Mouse (Mus musculus): ENCODE results near the gene Gm49384. TPM values are rescaled to one million over a fixed set of nuclear protein-coding genes. Genes with fewer than 3 reads are reported as not detected.
A peak's percentile ranks its signal among the peaks of the same experiment; 100 is the strongest.

Gm49384 gene
- total RNA-seq, 4 experiments from 2014 or later: 2.3 to 4.1 (median 3.3) TPM

DNA sequence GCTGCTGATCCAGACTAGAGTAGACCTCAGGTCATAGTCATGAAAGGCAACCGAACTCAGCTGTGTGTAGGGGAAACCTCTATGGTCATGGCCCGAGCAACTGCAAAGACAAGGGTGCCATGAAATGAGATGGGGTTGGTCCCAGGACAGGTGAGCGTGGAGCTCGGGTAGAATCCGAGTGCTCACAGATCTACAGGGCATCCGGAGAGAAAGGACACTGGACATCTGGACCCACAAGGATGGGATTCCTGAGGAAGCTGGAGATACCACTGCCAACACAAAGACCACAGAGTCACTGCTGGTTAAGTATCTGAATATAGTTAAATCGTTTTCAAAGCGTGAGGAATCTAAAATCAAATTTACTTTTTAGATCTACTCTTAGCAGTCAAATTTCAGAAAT lies 3.3 kb upstream of the Gm49384 start:
- no peak for DNase-seq (ENCODE audit: low spot score)

DNA sequence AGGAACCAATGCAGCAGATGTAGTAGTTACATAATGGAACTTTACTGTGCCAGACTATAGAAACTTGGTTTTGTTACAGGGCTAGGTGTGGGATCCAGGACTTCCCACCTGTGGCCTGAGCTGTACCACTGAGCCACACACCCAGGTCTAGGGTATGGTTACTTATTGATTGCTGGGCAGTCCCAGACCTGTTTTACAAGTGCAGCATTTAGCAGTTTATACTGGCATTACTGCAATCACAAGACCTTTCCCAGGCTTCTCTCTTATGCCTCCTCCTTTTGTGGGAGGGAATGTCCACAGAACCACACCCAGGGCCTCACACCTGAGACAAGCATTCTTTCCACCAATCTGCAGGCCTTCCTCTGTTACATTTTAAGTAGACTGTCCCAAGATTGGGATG lies 5.1 kb downstream of the Gm49384 start:
- DNase-seq (ENCODE audit: low spot score): no peak

DNA sequence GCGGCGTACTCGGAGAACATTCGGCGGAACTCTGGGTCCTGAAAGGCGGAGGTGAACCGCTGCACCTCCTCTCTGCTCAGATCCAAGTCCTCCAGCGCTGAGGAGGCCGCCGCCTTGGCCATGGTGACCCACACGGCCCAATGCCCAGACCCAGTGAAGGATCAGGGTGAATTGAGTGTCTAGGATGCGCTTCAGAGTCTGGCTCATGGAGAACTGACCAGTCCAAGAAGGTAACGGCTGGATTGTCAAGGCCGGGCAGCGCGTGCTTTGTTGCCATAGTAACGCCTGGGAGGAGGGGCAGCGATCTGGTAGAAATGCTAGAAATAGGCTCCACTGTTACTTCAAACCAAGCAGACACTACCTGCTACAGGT lies 5.9 kb downstream of the Gm49384 start, which contains the start of gene Dnaaf2:
TSS of gene Dnaaf2 (minus strand) at position 266 of the 372 bp plus-strand sequence.
- peak; percentile 41 for DNase-seq (ENCODE audit: low spot score)

DNA sequence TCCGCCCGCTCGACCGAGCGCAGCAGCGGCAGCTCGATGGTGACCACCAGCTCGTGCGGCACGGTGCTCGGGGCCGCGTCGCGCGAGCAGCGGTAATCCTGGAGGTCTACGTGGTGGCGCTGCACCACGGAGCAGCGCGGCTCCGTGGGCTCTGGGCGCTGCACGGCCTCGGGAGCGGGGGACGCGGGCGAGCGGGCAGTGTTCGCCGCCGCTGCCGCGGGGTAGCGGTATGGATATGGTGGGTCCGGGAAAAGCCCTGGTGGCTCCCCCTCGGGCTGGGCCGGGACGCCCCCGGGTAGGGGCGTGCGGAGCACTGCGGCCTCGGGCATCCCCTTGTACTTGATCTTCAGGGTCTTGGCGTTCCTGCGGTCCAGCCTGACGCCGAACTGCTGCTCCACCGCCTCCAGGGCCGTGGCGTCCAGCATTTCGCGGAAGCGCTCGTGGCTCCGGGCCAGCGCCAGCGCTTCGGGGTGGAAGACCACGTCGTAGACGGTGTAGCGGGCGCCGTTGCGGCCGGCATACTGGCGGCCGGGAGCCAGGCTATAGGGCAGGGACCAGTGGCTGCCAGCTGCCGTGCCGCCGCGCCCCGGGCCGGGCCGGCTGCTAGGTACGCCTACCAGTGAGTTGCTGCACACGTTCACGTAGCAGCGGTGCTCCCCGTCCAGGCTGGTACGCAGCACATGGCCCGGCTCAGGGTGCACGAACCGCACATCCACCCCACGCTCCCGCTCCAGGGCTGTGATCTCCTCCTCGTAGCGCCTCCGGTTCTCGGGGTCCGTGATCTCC lies 6.5 kb downstream of the Gm49384 start:
- peak; percentile 50 for DNase-seq (ENCODE audit: low spot score)

DNA sequence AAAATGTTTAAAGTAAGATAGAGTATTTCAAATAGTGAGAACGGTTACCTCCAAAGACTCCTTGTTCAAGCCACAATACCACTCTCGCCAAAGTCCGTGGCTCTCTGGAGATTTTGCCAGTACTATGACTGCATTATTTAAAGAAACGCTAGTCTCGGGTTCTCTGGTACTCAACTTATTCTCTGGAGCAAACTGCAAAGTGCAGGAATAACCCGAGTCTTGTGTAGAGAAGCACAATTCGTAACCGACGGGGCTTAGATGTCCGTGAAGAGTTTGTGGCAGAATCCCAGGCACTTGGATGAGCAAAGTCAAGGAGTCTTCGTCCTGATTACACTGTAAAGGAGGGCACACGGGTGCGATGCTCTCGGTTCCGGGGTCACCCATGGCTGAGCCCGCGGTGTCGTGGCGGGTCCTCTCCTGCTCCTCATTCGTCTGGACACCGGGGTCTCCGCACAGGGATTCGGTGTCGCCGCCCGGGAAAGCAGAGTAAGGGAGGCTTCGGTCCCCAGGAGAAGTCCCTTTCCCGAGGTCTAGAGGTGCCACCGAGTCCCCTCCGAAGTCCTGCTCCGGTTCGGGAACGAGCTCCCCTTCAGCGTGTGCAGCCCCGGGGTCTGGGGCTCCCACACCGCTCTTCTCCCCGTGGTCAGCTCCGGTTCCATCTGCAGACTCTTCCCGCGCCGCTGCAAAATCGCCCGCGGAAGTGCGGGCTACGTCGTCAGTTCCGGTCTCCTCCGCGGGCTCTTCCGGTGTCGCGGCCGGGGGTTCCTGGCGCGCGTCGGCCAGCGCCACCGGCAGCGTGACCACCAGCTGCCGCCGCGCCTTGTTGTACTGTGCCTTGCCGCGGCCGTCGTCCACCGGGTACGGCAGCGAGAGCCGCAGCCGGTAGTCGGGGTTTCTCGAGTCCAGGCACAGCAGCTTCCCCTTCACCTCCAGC lies 7.4 kb downstream of the Gm49384 start, which contains the start of gene Gm49383:
TSS of gene Gm49383 (minus strand) at position 661 of the 934 bp plus-strand sequence.
- peak; percentile 60 for DNase-seq (ENCODE audit: low spot score)

DNA sequence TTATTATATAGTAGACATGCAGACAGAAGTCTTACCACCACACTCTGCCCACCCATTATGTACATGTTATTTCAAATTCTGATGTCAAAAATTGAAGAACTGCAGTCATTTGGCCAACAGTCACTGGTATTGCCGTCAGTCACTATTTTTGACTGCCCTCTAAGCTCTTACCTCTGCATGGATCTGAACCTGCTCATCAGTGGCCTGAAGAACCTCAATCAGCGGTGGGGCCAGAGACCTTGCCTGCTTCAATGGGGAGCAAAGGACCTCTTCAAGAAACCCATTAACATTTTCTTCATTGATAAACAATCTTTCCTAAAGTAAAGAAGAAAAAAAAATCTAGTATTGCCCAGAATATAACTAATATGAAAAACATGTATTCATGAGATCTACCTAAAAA lies 11.4 kb downstream of the Gm49384 start:
- DNase-seq (ENCODE audit: low spot score): no peak

DNA sequence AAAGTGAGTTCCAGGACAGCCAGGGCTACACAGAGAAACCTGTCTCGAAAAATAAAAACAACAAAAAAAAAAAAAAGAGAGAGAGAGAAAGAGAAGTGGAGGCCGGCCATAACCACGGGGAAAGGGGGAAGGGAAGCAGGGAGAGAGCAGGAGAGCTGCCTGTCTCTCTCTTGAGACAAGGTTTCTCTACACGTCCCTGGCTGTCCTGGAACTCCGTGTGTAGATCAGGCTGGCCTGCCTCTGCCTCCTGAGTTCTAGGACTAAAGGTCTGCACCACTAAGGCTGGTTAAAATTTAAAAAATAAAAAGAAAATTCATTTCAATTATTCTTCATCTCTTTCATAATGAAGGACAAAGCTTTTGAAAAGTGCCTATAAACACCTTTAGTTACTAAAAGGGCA lies 12.7 kb downstream of the Gm49384 start:
- no peak for DNase-seq (ENCODE audit: low spot score)

DNA sequence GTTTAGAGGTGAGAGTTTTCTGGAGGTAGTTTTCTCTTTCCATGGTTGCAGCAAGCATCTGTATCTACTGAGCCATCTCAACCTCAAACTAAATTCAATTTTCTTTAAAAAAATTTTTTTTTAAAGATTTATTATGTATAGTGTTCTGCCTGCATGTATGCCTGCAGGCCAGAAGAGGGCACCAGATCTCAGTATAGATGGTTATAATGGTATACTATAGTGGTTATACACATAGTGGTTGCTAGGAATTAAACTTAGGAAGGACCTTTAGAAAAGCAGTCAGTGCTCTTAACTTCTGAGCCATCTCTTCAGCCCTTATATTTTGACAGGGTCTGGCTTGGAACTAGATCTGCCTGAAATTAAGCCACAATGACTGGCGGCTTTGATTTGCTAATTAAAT lies 13.5 kb downstream of the Gm49384 start:
- DNase-seq (ENCODE audit: low spot score): no peak

DNA sequence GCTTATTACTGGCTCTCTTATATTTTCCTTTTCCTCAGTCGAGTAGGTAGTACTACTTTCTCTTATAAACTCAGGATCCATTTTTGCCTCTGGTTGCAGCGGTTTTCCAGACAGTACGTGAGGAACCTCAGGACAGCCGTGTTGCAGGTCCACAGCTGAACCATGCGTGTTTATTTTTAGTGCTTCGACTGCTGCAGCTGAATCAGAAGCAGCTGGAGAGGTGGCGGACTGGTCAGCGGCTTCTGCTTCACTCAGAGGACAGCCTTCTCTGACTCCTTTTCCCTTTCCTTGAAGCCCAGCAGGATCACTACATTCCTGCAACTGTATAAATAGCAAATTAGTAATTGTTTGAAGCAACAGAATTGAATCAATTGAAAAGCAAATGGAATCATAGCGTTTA lies 14.0 kb downstream of the Gm49384 start:
- DNase-seq (ENCODE audit: low spot score): no peak

DNA sequence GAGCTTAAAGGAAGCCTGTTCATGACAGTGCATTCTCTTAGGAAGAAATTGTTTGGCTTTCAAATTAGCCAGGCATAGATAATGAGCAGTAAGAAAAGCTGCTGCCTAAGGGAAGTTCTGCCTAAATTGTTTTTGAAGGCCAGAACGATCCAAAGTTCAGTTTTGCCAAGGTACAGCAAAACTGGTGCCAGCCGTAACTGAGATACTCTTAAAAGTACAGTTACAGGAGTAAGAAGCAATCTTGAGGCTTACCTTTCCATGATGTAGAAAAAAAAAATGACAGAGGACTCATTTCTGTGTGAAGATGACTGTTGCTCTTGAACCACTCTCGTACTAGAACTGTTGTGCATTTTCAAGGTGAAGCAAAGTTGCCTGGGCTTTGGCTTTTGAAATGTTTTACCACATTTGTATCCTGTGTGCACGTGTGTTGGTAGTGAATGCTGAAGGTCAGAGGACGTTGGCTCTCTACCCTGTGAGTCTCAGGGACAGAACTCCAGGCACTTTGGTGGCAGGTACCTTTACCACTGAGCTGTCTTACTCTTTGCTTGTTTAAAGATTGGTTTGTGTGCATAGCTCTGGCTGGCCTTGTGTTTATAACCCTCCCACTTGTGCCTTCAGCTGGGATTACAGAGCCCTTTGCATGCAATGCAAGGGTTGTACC lies 17.1 kb downstream of the Gm49384 start:
- no peak for DNase-seq (ENCODE audit: low spot score)

DNA sequence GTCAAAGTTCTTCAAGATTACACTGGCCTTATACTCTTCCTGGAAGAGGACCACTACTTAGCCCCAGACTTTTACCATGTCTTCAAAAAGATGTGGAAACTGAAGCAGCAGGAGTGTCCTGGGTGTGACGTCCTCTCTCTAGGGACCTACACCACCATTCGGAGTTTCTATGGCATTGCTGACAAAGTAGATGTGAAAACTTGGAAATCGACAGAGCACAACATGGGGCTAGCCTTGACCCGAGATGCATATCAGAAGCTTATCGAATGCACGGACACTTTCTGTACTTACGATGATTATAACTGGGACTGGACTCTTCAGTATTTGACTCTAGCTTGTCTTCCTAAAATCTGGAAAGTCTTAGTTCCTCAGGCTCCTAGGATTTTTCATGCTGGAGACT lies 18.7 kb downstream of the Gm49384 start:
- DNase-seq (ENCODE audit: low spot score): no peak

DNA sequence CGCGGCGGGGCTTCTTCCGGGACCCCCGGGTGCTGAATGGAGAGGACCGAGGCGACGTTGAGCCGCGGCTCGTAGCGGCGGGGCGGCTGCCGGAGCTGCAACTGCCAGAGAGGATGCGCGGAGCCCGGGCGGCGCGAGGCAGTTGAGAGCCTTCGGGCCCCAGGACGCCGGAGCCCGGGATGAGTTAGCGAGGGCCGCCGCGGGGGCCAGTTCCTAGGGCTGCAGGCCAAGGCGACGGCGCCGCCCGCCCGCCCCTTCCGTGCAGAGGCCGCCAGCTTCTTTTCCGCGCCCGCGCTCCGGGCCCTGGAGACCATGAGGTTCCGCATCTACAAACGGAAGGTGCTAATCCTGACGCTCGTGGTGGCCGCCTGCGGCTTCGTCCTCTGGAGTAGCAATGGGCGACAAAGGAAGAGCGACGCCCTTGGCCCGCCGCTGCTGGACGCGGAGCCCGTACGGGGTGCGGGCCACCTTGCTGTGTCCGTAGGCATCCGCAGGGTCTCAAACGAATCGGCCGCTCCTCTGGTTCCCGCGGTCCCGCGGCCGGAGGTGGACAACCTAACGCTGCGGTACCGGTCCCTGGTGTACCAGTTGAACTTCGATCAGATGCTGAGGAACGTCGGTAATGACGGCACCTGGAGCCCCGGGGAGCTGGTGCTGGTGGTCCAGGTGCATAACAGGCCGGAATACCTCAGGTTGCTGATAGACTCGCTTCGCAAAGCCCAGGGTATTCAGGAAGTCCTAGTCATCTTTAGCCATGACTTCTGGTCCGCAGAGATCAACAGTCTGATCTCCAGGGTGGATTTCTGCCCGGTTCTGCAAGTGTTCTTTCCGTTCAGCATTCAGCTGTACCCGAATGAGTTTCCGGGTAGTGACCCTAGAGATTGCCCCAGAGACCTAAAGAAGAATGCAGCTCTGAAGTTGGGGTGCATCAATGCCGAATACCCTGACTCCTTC lies 19.4 kb downstream of the Gm49384 start:
- DNase-seq (ENCODE audit: low spot score): peak; percentile 50

DNA sequence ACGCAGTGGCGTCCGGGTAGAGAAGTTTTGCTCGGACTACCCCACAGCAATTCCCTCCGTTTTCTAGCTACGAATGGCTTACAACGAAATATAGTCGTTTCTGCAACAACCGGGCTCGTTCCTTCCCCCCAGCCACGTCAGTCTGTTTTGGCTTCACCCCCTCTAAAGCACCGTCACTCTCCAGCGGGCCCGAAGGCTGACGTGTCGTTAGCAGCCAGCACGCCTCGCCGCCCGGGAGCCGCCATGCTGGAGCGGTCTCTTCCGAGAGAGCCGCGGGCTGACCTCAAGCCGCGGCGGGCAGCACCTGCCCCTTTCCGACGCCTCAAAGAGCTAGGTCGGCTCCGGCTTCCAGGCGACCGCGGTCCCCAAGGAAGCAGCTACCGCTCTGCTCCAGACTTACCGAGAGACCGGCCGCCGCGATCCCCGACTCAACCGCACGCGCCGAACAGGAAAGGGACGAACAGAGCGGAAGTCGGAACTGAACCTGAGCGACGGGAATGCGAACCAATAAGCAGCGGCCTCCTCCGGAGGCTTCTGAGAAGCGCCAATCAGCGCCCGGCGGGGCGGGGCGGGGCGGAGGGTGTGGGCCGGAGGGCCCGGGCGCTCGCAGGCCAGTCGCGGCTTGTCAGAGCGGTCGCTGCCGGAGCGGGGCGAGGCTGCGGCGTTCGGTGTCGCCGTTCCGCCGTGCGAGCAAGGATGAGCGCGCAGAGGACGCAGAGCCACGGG lies 20.3 kb downstream of the Gm49384 start, which contains the start of the genes Rpl36al and Mgat2:
TSS of gene Rpl36al (minus strand) at position 501 of the 726 bp plus-strand sequence.
TSS of gene Mgat2 (plus strand) at position 575 of the 726 bp plus-strand sequence.
- DNase-seq (ENCODE audit: low spot score): peak; percentile 97

DNA sequence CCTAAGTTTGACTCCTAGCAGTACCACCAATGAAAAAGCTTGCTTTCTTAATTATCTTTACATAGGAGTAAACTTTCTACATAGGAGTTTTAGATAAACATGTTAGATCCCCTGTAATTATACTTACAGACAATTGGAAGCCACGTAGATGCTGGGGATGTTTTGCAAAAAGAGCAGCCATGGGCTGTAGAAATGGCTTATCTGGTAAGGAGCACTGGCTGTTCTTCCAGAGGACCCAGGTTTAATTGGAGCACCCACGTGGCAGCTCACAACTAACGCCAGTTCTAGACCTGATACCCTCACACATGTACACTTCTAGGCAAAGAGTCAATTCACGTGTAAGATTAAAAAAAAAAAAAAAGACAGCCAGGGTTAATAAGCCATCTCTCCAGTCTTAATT lies 22.3 kb downstream of the Gm49384 start:
- no peak for DNase-seq (ENCODE audit: low spot score)

DNA sequence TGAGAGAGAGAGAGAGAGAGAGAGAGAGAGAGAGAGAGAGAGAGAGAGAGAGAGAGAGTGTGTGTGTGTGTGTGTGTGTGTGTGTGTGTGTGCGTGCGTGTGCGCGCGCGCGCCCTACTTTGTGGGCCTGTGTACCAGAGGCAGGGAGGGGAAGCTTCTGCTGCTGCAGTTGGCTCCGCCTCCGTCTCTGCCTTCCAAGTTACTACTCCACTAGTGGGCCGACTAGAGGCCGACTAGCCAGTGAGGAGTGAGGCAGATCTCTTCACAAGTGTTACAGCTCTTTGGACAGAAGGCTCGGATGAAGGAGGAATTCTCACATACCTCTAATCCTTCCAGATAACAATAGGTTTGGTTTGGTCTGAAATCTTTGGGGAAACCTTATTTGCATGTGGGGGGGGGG lies 24.7 kb downstream of the Gm49384 start:
- no peak for DNase-seq (ENCODE audit: low spot score)

DNA sequence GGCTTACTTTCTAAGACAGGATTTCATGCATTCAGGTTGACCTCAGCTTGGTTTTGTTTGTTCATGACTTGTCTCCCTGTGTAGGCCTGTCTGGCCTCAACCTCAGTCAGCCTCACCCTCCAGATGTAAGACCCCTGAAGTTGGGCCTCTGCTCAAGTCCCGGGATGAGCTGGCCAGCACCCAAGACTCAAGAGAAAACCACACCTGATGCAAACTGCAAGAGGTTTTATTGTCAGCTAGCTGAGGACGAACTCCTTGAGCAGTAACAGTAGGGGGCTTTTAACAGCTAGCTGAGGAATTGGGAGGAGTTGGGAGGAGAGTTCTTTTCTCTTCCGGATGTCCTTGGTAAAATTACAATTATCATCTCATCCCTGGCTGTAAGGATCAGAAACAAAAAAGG lies 26.5 kb downstream of the Gm49384 start:
- no peak for DNase-seq (ENCODE audit: low spot score)

DNA sequence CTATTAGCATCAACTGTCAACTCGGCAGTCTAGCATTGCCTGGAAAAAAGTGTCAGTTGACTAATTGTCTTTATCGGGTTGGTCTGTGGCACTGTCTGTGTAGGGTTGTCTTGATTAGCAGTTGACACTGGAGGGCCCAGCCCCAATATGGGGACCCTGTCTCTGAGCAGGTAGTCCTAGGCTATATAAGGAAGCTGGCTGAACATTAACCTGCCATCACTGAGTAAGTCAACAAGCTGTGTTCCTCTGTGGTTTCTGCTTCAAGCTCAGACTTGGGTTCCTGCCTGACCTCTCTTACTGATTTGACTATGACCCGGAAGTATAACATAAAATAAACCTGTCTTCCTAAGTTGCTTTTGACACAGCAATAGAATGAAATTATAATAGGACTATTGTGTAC lies 28.1 kb downstream of the Gm49384 start:
- no peak for DNase-seq (ENCODE audit: low spot score)

DNA sequence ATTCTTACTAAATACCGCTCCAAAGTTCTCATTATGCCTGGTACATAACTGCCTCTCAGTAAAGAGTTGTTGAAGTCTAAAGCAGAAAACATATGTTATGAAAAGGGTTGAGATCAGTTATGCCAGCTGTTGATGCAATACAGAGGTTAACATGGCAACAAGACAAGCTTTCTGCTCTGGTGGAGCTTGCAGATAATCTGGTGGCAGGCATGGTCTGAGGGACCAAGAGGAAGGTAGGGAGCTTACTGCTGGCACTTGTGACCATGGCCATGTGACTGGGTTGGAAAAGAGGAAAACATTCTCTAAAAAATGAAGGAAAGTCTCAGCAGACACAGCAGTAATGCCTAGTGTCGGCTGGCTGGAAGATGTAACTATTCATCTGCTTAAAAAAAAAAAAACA lies 32.8 kb downstream of the Gm49384 start:
- DNase-seq (ENCODE audit: low spot score): no peak

DNA sequence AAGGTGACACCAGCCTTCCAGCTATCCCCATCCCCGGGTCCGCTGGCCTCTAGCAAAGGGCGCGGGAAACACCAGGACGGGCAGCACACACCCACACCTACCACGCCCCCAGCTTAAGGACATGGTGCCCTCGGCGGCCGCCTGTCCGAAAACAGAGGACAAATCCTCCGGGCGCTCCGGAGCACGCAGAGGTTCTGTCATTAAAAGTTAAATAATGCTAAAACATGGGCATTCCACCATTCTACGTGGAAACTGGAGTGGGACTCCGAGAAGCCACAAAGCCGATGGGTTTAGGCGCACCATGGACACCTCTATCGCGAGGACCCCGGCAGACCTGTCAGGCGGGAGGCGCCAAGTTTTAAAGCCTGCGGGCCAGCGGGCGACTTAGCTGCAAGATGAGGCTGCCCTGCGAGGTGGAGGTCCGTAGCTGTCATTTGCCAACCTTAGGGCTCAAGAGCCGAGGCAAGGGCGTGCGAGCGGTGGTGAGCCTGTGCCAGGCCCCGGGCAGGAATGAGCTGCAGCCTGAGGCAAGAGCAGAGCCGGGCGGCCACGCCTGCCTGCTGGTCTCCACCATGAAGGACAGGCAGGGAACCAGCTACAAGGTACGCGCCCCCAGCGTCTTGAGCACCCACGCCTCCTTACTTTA lies 35.5 kb downstream of the Gm49384 start, which contains the start of gene Lrr1:
TSS of gene Lrr1 (plus strand) at position 354 of the 646 bp plus-strand sequence.
- DNase-seq (ENCODE audit: low spot score): peak; percentile 78

Data from heart, adult 8-10 months (tissue).